Mouse (Mus musculus) gastrocnemius, postnatal 4 days (tissue): Measurements from ENCODE around the gene Baz2a. TPM values are rescaled to one million over a fixed set of nuclear protein-coding genes. Genes with fewer than 3 reads are reported as not detected.

Experiments
- DNase-seq, 2 experiments: peaks; one replicate each; pipeline ENCODE4 v3.0.0; 2021 to 2022; ENCODE audit warnings: low spot score in 2 of 2, mixed read lengths in 2 of 2
- microRNA-seq: library from miRNA; unstranded; fragments of <30 nt; microRNA quantifications from one replicate; pipeline ENCODE4 v1.2.0, GENCODE M21; 2021
- total RNA-seq, 2 experiments: library from RNA; stranded (reverse); gene quantifications; 2 replicates each; pipeline ENCODE4 v1.2.3; 2021

Gene Baz2a
- total RNA-seq, 2 experiments from 2014 or later, result 24.4 to 24.8 TPM

DNA sequence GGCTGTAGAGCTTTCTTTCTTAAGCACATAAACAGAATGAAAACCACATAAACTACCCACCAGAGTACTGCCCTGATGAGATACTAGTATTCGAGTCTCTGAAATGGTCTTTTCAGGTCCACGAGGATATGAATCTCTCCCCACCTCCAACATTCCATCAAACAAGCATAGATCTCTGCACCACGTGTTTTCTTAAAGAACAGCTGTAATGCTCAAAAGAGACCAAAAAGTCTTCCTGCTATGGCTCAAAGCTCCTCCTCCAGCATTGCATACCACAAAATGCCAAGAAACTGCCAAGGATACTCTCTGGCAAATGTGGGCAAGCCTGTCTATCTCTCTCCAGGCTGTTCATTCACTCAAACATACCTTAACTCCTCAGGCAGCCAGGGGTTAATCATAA, 83.9 kb downstream of the Baz2a start:
- DNase-seq, result no peak

DNA sequence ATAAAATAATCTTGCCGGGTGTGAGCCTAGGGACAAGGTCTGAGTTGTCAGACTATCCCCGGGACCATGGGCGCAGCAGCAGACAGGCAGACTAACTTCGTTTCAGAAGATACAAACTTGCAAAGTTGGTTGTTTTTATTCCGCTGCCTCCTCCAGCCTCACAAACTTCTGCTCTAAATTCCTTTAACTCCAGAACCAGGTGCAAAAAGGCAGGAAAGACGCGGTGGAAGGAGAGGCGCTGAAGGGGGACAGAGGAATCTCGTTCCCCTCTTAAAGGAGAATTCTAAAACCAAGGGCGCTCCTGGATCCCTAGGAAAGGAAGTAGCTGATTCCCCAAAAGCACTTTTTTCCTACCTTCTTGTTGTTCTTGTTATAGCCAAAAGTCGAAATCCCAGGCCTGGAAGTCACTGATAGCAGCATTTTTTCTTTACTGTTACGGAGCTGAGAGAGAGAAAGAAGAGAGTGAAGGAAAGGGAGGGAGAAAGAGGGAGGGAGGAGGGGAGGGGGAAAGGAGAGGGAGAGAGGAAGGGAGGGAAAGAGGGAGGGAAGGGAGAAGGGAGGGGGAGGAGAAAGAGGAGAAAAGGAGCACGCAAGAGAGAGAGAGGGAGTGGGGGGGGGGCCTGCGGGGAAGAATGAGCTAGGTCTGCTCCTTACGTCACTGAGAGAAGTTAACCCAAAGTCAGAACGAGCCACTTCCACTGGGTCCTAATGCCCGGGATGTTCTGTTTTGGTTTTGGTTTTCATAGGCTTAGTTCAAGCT, 84.8 kb downstream of the Baz2a start:
- DNase-seq, result peak; percentile 25 to 66

DNA sequence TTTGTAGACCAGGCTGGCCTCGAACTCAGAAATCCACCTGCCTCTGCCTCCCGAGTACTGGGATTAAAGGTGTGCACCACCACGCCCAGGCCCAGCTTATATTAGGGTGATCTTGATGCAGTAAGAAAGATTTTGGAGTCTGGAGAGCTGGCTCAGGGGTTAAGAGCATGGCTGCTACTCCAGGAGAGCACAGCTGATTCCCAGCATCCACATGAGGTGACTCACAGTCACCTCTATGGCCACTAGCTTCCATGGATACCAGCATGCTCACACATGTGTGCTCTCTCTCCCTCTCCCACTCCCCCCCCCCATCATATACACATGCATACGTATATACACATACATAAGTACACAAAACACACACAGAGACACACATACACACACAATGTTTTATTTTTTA, 85.9 kb downstream of the Baz2a start:
- no peak for DNase-seq

Small RNA genes within 50 kb of the gene (microRNA-seq; reads per million reads assigned to microRNA genes)
- gene Mir677, result 19.0 reads per million, percentile 33 among the genes with 10 or more reads in this experiment

Other genes with a start within 250 kb of the Baz2a start
- not detected for gene Rdh19, start 241.6 kb upstream of the Baz2a start, total RNA-seq
- not detected for gene Rdh16f2, start 225.1 kb upstream of the Baz2a start, total RNA-seq
- gene Rdh7, start 202.8 kb upstream of the Baz2a start, total RNA-seq, result under 1 TPM in 1 of 2 experiments, not detected in 1; 0.52 TPM
- gene Sdr9c7, start 193.1 kb upstream of the Baz2a start, total RNA-seq, result not detected
- under 1 TPM in 1 of 2 experiments, not detected in 1; 0.44 TPM for gene Hsd17b6, start 84.0 kb upstream of the Baz2a start, total RNA-seq
- gene Prim1, start 76.4 kb upstream of the Baz2a start, total RNA-seq, result 10 to 100 TPM; 15.4 to 15.5 TPM
- 100 to 1,000 TPM; 673 TPM for gene Naca, start 56.0 kb upstream of the Baz2a start, total RNA-seq
- 100 to 1,000 TPM; 108 to 110 TPM for gene Ptges3, start 32.6 kb upstream of the Baz2a start, total RNA-seq
- gene Atp5b, start 8.3 kb upstream of the Baz2a start, total RNA-seq, result 1,000 to 10,000 TPM; 3,386 to 3,414 TPM
- gene Rbms2, start 88.7 kb downstream of the Baz2a start, total RNA-seq, result 10 to 100 TPM; 83.8 to 85.3 TPM
- 1 to 10 TPM; 1.5 to 2.1 TPM for gene Gls2, start 102.9 kb downstream of the Baz2a start, total RNA-seq
- gene Spryd4, start 120.2 kb downstream of the Baz2a start, total RNA-seq, result 10 to 100 TPM; 33.2 to 34.9 TPM
- gene Mip, start 134.3 kb downstream of the Baz2a start, total RNA-seq, result not detected
- gene Timeless, start 140.5 kb downstream of the Baz2a start, total RNA-seq, result 10 to 100 TPM; 12.7 to 14.7 TPM
- gene Apon, start 162.5 kb downstream of the Baz2a start, total RNA-seq, result under 1 TPM; 0.32 to 0.70 TPM
- 1 to 10 TPM in 1 of 2 experiments, not detected in 1; 1.6 TPM for gene Apof, start 177.1 kb downstream of the Baz2a start, total RNA-seq
- 10 to 100 TPM in 1 of 2 experiments, 1 to 10 TPM in 1; 9.3 to 10.2 TPM for gene Stat2, start 179.0 kb downstream of the Baz2a start, total RNA-seq
- gene Il23a, start 207.2 kb downstream of the Baz2a start, total RNA-seq, result not detected
- gene Pan2, start 211.8 kb downstream of the Baz2a start, total RNA-seq, result 10 to 100 TPM; 17.2 to 19.5 TPM
- 100 to 1,000 TPM in 1 of 2 experiments, 10 to 100 TPM in 1; 94.1 to 100 TPM for gene Cnpy2, start 230.9 kb downstream of the Baz2a start, total RNA-seq
- gene Cs, start 246.2 kb downstream of the Baz2a start, total RNA-seq, result 100 to 1,000 TPM; 403 to 430 TPM